Mouse (Mus musculus): ENCODE results near the gene Spon2. TPM values are rescaled to one million over a fixed set of nuclear protein-coding genes. Genes with fewer than 3 reads are reported as not detected.
A peak's percentile ranks its signal among the peaks of the same experiment; 100 is the strongest.

The Spon2 gene
- 89.5 and 111 TPM in 2 replicates for polyA plus RNA-seq (2015; fragmentation: Nextera tagmentation; extraction: Ambion mirVana)

- Histone ChIP-seq H3K9me3 (ENCODE audit: low read length) (no peaks in the 10 kb centered on the region), H3K27ac (ENCODE audit: low read length) (peak within 1 kb of the TSS; percentile 84), H3K4me3 (ENCODE audit: low read depth, low read length) (no peak within 1 kb of the TSS), H3K27me3 (replicated peaks; ENCODE audit: insufficient read depth, low read length) (no peaks in the 10 kb centered on the region), H3K9ac (replicated peaks; ENCODE audit: low read depth) (0 out of 2 replicates have a peak within 1 kb of the TSS, but pooled peaks have one; percentile 16), H3K4me2 (replicated peaks; ENCODE audit: low read depth, low read length) (peak within 1 kb of the TSS; percentile 32), H3K4me1 (ENCODE audit: insufficient read depth, low read depth, low read length) (peaks cover 8% of the 10 kb centered on the region; the same call in 1 of the 2 replicates), H3K36me3 (ENCODE audit: insufficient read depth, low read length) (no peaks in the 10 kb centered on the region)
- DNase-seq (ENCODE audit: low spot score) = peak; percentile 69
- WGBS = 28% methylated on average over 5 of the region's 5 CpGs
- ATAC-seq = peak; percentile 49
- TF ChIP-seq EP300 (IDR thresholded peaks at IDR 0.05) (no peak), CTCF (IDR thresholded peaks at IDR 0.05) (no peak)
Observed at GRCm38 (mm10) chr5:33218081-33218480, at the start of gene Spon2. TSS of gene Spon2 (minus strand) at chr5:33218455.

GRCm38 (mm10) chr5:33254416-33254815 is 36.2 kb upstream of the Spon2 start:
- WGBS = 72% methylated on average over 5 of the region's 5 CpGs
- Histone ChIP-seq H3K9me3 (ENCODE audit: low read length) (no peaks in the 10 kb centered on the region), H3K9ac (replicated peaks; ENCODE audit: low read depth) (no peak overlapping the region), H3K4me2 (replicated peaks; ENCODE audit: low read depth, low read length) (no peak overlapping the region), H3K4me3 (ENCODE audit: low read depth, low read length) (no peak overlapping the region), H3K4me1 (ENCODE audit: insufficient read depth, low read depth, low read length) (no peaks in the 10 kb centered on the region), H3K27ac (ENCODE audit: low read length) (no peak overlapping the region), H3K27me3 (replicated peaks; ENCODE audit: insufficient read depth, low read length) (no peaks in the 10 kb centered on the region), H3K36me3 (ENCODE audit: insufficient read depth, low read length) (peaks cover 77% of the 10 kb centered on the region)
- DNase-seq (ENCODE audit: low spot score) (no peak), ATAC-seq (no peak)
- TF ChIP-seq EP300 (IDR thresholded peaks at IDR 0.05) (no peak), CTCF (IDR thresholded peaks at IDR 0.05) (no peak)

GRCm38 (mm10) chr5:33248186-33248585 is 29.9 kb upstream of the Spon2 start:
- ATAC-seq (no peak), DNase-seq (ENCODE audit: low spot score) (no peak)
- Histone ChIP-seq H3K9ac (replicated peaks; ENCODE audit: low read depth) (no peak overlapping the region), H3K4me1 (ENCODE audit: insufficient read depth, low read depth, low read length) (no peaks in the 10 kb centered on the region), H3K4me2 (replicated peaks; ENCODE audit: low read depth, low read length) (no peak overlapping the region), H3K27ac (ENCODE audit: low read length) (no peak overlapping the region), H3K9me3 (ENCODE audit: low read length) (no peaks in the 10 kb centered on the region), H3K36me3 (ENCODE audit: insufficient read depth, low read length) (peaks cover 42% of the 10 kb centered on the region), H3K27me3 (replicated peaks; ENCODE audit: insufficient read depth, low read length) (no peaks in the 10 kb centered on the region), H3K4me3 (ENCODE audit: low read depth, low read length) (no peak overlapping the region)
- 69% methylated on average over 12 of the region's 12 CpGs for WGBS
- TF ChIP-seq EP300 (IDR thresholded peaks at IDR 0.05) (no peak), CTCF (IDR thresholded peaks at IDR 0.05) (no peak)

GRCm38 (mm10) chr5:33247387-33247786 is 29.1 kb upstream of the Spon2 start:
- Histone ChIP-seq H3K4me1 (ENCODE audit: insufficient read depth, low read depth, low read length) (no peaks in the 10 kb centered on the region), H3K27ac (ENCODE audit: low read length) (no peak overlapping the region), H3K4me3 (ENCODE audit: low read depth, low read length) (no peak overlapping the region), H3K4me2 (replicated peaks; ENCODE audit: low read depth, low read length) (no peak overlapping the region), H3K9me3 (ENCODE audit: low read length) (no peaks in the 10 kb centered on the region), H3K9ac (replicated peaks; ENCODE audit: low read depth) (no peak overlapping the region), H3K27me3 (replicated peaks; ENCODE audit: insufficient read depth, low read length) (no peaks in the 10 kb centered on the region), H3K36me3 (ENCODE audit: insufficient read depth, low read length) (peaks cover 40% of the 10 kb centered on the region)
- no peak for ATAC-seq
- 94% methylated on average over 2 of the region's 2 CpGs for WGBS
- no peak for TF ChIP-seq EP300 (IDR thresholded peaks at IDR 0.05)
- peak; percentile 64 for TF ChIP-seq CTCF (IDR thresholded peaks at IDR 0.05)
- DNase-seq (ENCODE audit: low spot score) = peak; percentile 25

- DNase-seq (ENCODE audit: low spot score) (peak; percentile 86), ATAC-seq (peak; percentile 83)
- WGBS = 52% methylated on average over 3 of the region's 3 CpGs
- no peak overlapping the region for H3K9ac ChIP-seq (replicated peaks; ENCODE audit: low read depth)
- no peak overlapping the region for H3K4me3 ChIP-seq (ENCODE audit: low read depth, low read length)
- no peak overlapping the region for H3K4me2 ChIP-seq (replicated peaks; ENCODE audit: low read depth, low read length)
- no peaks in the 10 kb centered on the region for H3K4me1 ChIP-seq (ENCODE audit: insufficient read depth, low read depth, low read length)
- TF ChIP-seq CTCF (IDR thresholded peaks at IDR 0.05) = no peak
- no peak for TF ChIP-seq EP300 (IDR thresholded peaks at IDR 0.05)
- no peaks in the 10 kb centered on the region for H3K27me3 ChIP-seq (replicated peaks; ENCODE audit: insufficient read depth, low read length)
- peaks cover 24% of the 10 kb centered on the region for H3K36me3 ChIP-seq (ENCODE audit: insufficient read depth, low read length)
- no peaks in the 10 kb centered on the region for H3K9me3 ChIP-seq (ENCODE audit: low read length)
- H3K27ac ChIP-seq (ENCODE audit: low read length) = 0 out of 2 replicates have a peak overlapping the region, but pooled peaks have one; percentile 34
Observed at GRCm38 (mm10) chr5:33245701-33246100, 27.4 kb upstream of the Spon2 start.

GRCm38 (mm10) chr5:33244377-33244920 is 26.2 kb upstream of the Spon2 start:
- no peak overlapping the region for H3K9ac ChIP-seq (replicated peaks; ENCODE audit: low read depth)
- peak; percentile 70 for ATAC-seq
- peaks cover 13% of the 10 kb centered on the region for H3K36me3 ChIP-seq (ENCODE audit: insufficient read depth, low read length)
- no peak overlapping the region for H3K4me3 ChIP-seq (ENCODE audit: low read depth, low read length)
- 55% methylated on average over 5 of the region's 5 CpGs for WGBS
- H3K4me2 ChIP-seq (replicated peaks; ENCODE audit: low read depth, low read length) = no peak overlapping the region
- H3K27ac ChIP-seq (ENCODE audit: low read length) = no peak overlapping the region
- TF ChIP-seq EP300 (IDR thresholded peaks at IDR 0.05) (no peak), CTCF (IDR thresholded peaks at IDR 0.05) (no peak)
- no peaks in the 10 kb centered on the region for H3K9me3 ChIP-seq (ENCODE audit: low read length)
- H3K4me1 ChIP-seq (ENCODE audit: insufficient read depth, low read depth, low read length) = no peaks in the 10 kb centered on the region
- no peaks in the 10 kb centered on the region for H3K27me3 ChIP-seq (replicated peaks; ENCODE audit: insufficient read depth, low read length)
- DNase-seq (ENCODE audit: low spot score) = peak; percentile 65

All from lung, postnatal 0 days (tissue).